Mouse (Mus musculus) mouse embryonic stem cell (cell line): ENCODE measurements at regions not wholly inside any gene's neighbourhood (a gene's known extent, or its start where the extent isn't known, plus 50 kb on each side); places are given as distances from the start of the nearest gene placed in this dataset.
"Not testable (repeated sequence)": the region's sequence is repeated elsewhere in the genome, so short reads cannot be mapped to it uniquely, and the experiment has no call there.

Source experiments
- in situ Hi-C, 2 experiments: fragments of 300-500 bp; cut with MboI; formaldehyde crosslinking; loops; 1 replicate in 1 of 2; 3 replicates in 1 of 2; pipeline ENCODE4 v1.14.3; 2019 to 2020; ENCODE audit warnings: low sequenced_read_pairs in 2 of 2, low pct_unique_long_range_greater_than_20kb in 1 of 2, mixed read lengths in 1 of 2; ENCODE audit not compliant: unreplicated experiment in 1 of 2

- in situ Hi-C loops, result no loop called here
Measured at GRCm38 (mm10) chr7:47830124-47830523, 151.8 kb downstream of the Mrgpra4 start.

DNA sequence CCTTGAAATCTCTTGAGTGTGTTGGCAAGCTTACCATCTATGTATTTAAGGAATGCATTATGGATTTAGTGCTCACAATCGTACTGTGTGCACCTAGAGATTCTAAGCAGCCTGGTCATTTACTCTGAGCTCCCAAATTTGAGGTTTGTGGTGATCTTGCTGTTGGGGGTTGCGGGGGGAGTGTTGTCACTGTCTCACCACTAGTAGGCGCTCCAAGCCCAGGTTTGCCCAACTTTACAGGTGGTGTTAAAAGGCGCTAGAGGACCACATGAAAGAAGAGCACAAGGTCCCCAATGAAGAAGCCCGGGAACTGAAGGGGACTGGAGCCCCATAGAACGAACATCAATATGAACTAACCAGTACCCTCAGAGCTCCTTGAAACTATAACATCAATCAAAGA is 180.2 kb upstream of the Mrgpra3 start:
- in situ Hi-C loops, result no loop called here

DNA sequence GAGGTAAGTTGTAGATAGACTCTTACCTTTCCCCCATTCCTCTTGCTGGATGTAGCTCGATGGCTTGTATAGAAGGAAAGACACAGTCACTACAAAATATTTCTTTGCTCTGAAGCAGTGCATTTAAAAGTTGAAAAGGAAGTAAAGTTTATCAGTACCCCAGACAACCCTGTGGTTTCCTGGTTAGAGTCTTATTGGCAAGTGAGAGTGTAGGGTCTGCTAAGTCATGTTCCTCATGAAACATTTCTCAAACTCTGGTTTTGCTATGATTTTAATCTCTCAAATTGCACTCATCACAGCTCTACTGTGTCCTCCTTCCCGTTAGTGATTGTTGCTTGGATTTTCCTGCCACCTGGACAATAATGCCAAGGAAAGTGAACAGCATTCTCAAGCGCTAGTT is 146.4 kb upstream of the Mrgpra3 start:
- in situ Hi-C loops, result no loop called here

DNA sequence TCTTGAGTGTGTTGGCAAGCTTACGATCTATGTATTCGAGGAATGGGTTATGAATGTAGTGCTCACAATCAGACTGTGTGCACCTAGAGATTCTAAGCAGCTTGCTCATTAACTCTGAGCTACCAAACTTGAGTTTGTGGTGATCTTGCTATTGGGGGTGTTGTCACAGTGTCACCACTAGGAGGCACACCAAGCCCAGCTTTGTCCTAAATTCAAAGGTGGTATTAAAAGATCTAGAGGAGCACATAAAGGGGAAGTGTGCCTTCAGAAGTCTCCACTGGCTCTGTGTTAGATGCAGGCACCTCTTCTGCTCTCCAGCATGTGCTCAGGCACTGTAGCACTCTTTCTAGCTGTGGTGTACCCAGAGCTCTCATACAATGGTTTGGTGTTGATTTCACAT is 138.9 kb upstream of the Mrgpra3 start:
- in situ Hi-C loops, result not testable (repeated sequence)

DNA sequence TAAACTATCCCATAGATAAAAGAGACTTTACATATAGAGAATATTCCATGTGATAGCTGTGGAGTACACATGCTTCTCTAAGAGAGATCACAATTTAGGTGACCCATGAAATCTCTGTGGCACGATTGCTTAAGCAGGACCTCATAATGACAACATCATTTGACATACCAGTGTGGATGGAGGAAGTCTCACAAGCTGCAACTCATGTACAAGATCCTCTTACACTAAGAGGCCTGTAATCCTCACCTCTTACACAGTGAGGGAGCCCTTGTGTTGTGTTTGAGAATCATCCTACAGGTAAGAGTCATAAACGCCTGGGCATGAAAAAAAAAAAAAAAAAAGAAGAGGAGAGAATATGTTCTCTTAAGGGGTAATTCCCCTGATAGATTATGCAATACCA is 89.9 kb upstream of the Mrgpra3 start:
- in situ Hi-C loops, result loop anchor here in 1 of 2 experiments (25.0 kb wide), 1 partner anchor 379 kb away; no protein-coding TSS in a partner anchor

GRCm38 (mm10) chr7:47676999-47677398 is 75.8 kb upstream of the Mrgpra3 start:
- in situ Hi-C loops, result loop anchor here in 1 of 2 experiments (25.0 kb wide), 1 partner anchor 365 kb away; no protein-coding TSS in a partner anchor
